In genomic region chr9:65635766-65636165, GRCm38 (mm10) we compare ENCODE assay signal across 25 mouse cellular contexts. TPM values are rescaled to one million over a fixed set of nuclear protein-coding genes. Genes with fewer than 3 reads are reported as not detected.
DNase-seq lines count a peak whose midpoint lies in the region; ATAC-seq and TF ChIP-seq lines count a peak whose summit lies in the region.
"Had no signal": no experiment of that assay in that cellular context is flagged by ENCODE, and none has a peak within 500 bp of the region (broad histone marks: within the 10 kb centered on the region; RNA-seq: fewer than 3 reads in every experiment).

No protein-coding gene starts in this region.

- intact Hi-C loops in left cerebral cortex, postnatal 25 days (cut with DNase I), result no loop called here

- H3K4me1 ChIP-seq in CH12.LX (ENCODE audit: control insufficient read depth in 1 of 2, insufficient read depth in 2 of 2), result no peaks in the 10 kb centered on the region
- H3K4me1 ChIP-seq in ES-E14 (ENCODE audit: control insufficient read depth in 2 of 2, insufficient read depth in 2 of 2, low read length in 2 of 2, poor library complexity in 1 of 2), result peaks cover 15 to 18% of the 10 kb centered on the region in 2 experiments
- H3K4me1 ChIP-seq in embryonic fibroblast, embryonic 13.5 days (ENCODE audit: control insufficient read depth, insufficient read depth, low read length), result peaks cover 15% of the 10 kb centered on the region
- H3K4me1 ChIP-seq in midbrain, embryonic 15.5 days, result peaks cover 9% of the 10 kb centered on the region

- DNase-seq in 3T3-L1 (ENCODE audit: low read depth, low spot score) (peak; percentile 32), CH12.LX (ENCODE audit: extremely low read depth) (peak; percentile 23), ES-E14 (ENCODE audit: low read depth, low spot score) (no peak)
- DNase-seq in thymus, postnatal 36 days, result no peak
- no peak for DNase-seq in left cerebral cortex, postnatal 25 days (ENCODE audit: low spot score in 2 of 2)
- DNase-seq: adrenal gland, postnatal 14 days; cerebellum, adult 2 months; cerebellum, postnatal 10 days; gastrocnemius, postnatal 10 days; heart, adult 18-20 months; heart, postnatal 10 days; heart, postnatal 4 days had no signal

- WGBS in midbrain, embryonic 15.5 days, result 43% methylated on average over 1 of the region's 1 CpGs

- H3K36me3 ChIP-seq in CH12.LX (replicated peaks in 1 of 2; ENCODE audit: control insufficient read depth in 1 of 2, insufficient read depth in 1 of 2, low read length in 1 of 2), result no peaks in the 10 kb centered on the region
- no peaks in the 10 kb centered on the region for H3K36me3 ChIP-seq in ES-E14 (ENCODE audit: control insufficient read depth, insufficient read depth, low read length, poor library complexity, severe bottlenecking)
- no peaks in the 10 kb centered on the region for H3K36me3 ChIP-seq in midbrain, embryonic 15.5 days (replicated peaks)
- H3K36me3 ChIP-seq: embryonic facial prominence, embryonic 12.5 days; forebrain, embryonic 12.5 days; hindbrain, embryonic 12.5 days had no signal

- TF ChIP-seq POLR2A in CH12.LX (IDR thresholded peaks at IDR 0.05; ENCODE audit: low read depth, low read length), result no peak
- TF ChIP-seq POLR2A in embryonic fibroblast, embryonic 13.5 days (IDR thresholded peaks at IDR 0.05; ENCODE audit: low read depth, low read length), result no peak

- H3K4me3 ChIP-seq in CH12.LX (replicated peaks in 1 of 3; ENCODE audit: low read depth in 2 of 3, low read length in 2 of 3, poor library complexity in 1 of 3) (no peak overlapping the region), ES-E14 (ENCODE audit: insufficient read depth in 1 of 2, low read depth in 1 of 2, low read length in 2 of 2, poor library complexity in 1 of 2, severe bottlenecking in 1 of 2) (peak overlapping the region in 1 of 2 experiments; percentile 14; a peak in 1 of 4 replicates)
- H3K4me3 ChIP-seq in embryonic fibroblast, embryonic 13.5 days (ENCODE audit: insufficient read depth, low read length), result no peak overlapping the region
- no peak overlapping the region for H3K4me3 ChIP-seq in midbrain, embryonic 15.5 days
- H3K4me3 ChIP-seq: embryonic facial prominence, embryonic 12.5 days; forebrain, embryonic 12.5 days; heart, embryonic 10.5 days; hindbrain, embryonic 12.5 days had no signal

- H3K4me2 ChIP-seq in CH12.LX (ENCODE audit: insufficient read depth, low read depth, poor library complexity, severe bottlenecking), result no peak overlapping the region
- H3K4me2 ChIP-seq in midbrain, embryonic 15.5 days, result no peak overlapping the region
- H3K4me2 ChIP-seq: embryonic facial prominence, embryonic 12.5 days; forebrain, embryonic 12.5 days; hindbrain, embryonic 12.5 days had no signal

- H3K79me2 ChIP-seq in CH12.LX (replicated peaks; ENCODE audit: control insufficient read depth, extremely low read depth, insufficient read depth, poor library complexity, severe bottlenecking), result no peaks in the 10 kb centered on the region

- H3K27ac ChIP-seq in CH12.LX (ENCODE audit: insufficient read depth, low read depth) (no peak overlapping the region), ES-E14 (ENCODE audit: insufficient read depth, low read depth, low read length, poor library complexity, severe bottlenecking) (peak overlapping the region; percentile 72; the same call in 1 of the 2 replicates)
- peak overlapping the region; percentile 63; the same call in 1 of the 2 replicates for H3K27ac ChIP-seq in embryonic fibroblast, embryonic 13.5 days (ENCODE audit: insufficient read depth, low read length)
- no peak overlapping the region for H3K27ac ChIP-seq in midbrain, embryonic 15.5 days
- H3K27ac ChIP-seq: embryonic facial prominence, embryonic 12.5 days; forebrain, embryonic 12.5 days; heart, embryonic 10.5 days; hindbrain, embryonic 12.5 days had no signal

- ATAC-seq in midbrain, embryonic 15.5 days (replicated peaks), result no peak
- ATAC-seq: CD4-positive, CD25-positive, alpha-beta regulatory T cell, adult 4 months; forebrain, embryonic 16.5 days; hindbrain, embryonic 16.5 days; inflammation-experienced regulatory T-cells, adult 6 months; intestine, postnatal 0 days; Patski had no signal

- H3K9ac ChIP-seq in CH12.LX (ENCODE audit: insufficient read depth, low read depth) (no peak overlapping the region), ES-E14 (ENCODE audit: insufficient read depth, low read depth, low read length, poor library complexity, severe bottlenecking) (peak overlapping the region; percentile 51; the same call in 1 of the 2 replicates)
- no peak overlapping the region for H3K9ac ChIP-seq in midbrain, embryonic 15.5 days
- H3K9ac ChIP-seq: embryonic facial prominence, embryonic 12.5 days; forebrain, embryonic 12.5 days; hindbrain, embryonic 12.5 days had no signal

- in situ Hi-C loops in CH12.LX (cut with MboI; ENCODE audit: low pct_ligation_motif_present, low pct_unique_long_range_greater_than_20kb, low sequenced_read_pairs) (no loop called here), ES-E14 (cut with MboI; ENCODE audit: low sequenced_read_pairs in 2 of 2, unreplicated experiment in 2 of 2) (no loop called here)

- no peak for TF ChIP-seq CTCF in CH12.LX (conservative IDR thresholded peaks at IDR 0.05 in 1 of 2, IDR thresholded peaks at IDR 0.05 in 1 of 2; ENCODE audit: low read depth in 2 of 2, low read length in 2 of 2)
- no peak for TF ChIP-seq CTCF in embryonic fibroblast, embryonic 13.5 days (IDR thresholded peaks at IDR 0.05; ENCODE audit: borderline replicate concordance, insufficient read depth, low read length)

- H3K27me3 ChIP-seq in CH12.LX (replicated peaks), result no peaks in the 10 kb centered on the region
- H3K27me3 ChIP-seq in midbrain, embryonic 15.5 days (replicated peaks), result peaks cover 17% of the 10 kb centered on the region
- H3K27me3 ChIP-seq: Patski had no signal

- H3K9me3 ChIP-seq in CH12.LX (replicated peaks; ENCODE audit: low read length), result peaks cover 4% of the 10 kb centered on the region
- H3K9me3 ChIP-seq in ES-E14 (ENCODE audit: control insufficient read depth, insufficient read depth, low read depth, low read length), result no peaks in the 10 kb centered on the region
- H3K9me3 ChIP-seq in midbrain, embryonic 15.5 days, result no peaks in the 10 kb centered on the region
- H3K9me3 ChIP-seq: embryonic facial prominence, embryonic 12.5 days; forebrain, embryonic 12.5 days; heart, embryonic 10.5 days; hindbrain, embryonic 12.5 days had no signal

- TF ChIP-seq EP300 in CH12.LX (IDR thresholded peaks at IDR 0.05; ENCODE audit: low read length), result no peak

- TF ChIP-seq RAD21 in CH12.LX (IDR thresholded peaks at IDR 0.05; ENCODE audit: low read depth, low read length), result no peak

- dilution Hi-C loops in CH12.LX (cut with MboI; ENCODE audit: extremely low pct_ligation_motif_present, extremely low pct_unique_long_range_greater_than_20kb, low sequenced_read_pairs), result no loop called here

TF ChIP-seq in CH12.LX, 34 proteins besides CTCF, POLR2A, EP300 and RAD21:
- TF ChIP-seq SMC3 (IDR thresholded peaks at IDR 0.05; ENCODE audit: low read depth, low read length), result no peak
- TF ChIP-seq ZC3H11A (IDR thresholded peaks at IDR 0.05; ENCODE audit: low read depth, low read length), result no peak
TF ChIP-seq in CH12.LX: peak in this region for 0.

TF ChIP-seq in ES-E14, 5 proteins besides CTCF, POLR2A, EP300 and RAD21:
- no peak for TF ChIP-seq ZC3H11A (IDR thresholded peaks at IDR 0.05; ENCODE audit: borderline replicate concordance, low read depth, low read length)
- TF ChIP-seq MAFK (IDR thresholded peaks at IDR 0.05; ENCODE audit: insufficient read depth, low read depth, low read length), result peak; percentile 47; the same call in 1 of the 2 replicates

RNA-seq across cellular contexts. Expression of gene Rbpms2, which starts 6.3 kb away (rescaled TPM):
- total RNA-seq in CH12.LX (2012; rRNA removed), result 0.13 TPM in 1 of 2 replicates, not detected in the other
- not detected in 2 replicates for total RNA-seq in CH12.LX (2014; rRNA removed)
- polyA plus RNA-seq in CH12.LX (2012; ENCODE audit: insufficient read length, low read depth), result 0.34 and 0.95 TPM in 2 replicates
- total RNA-seq in ES-E14 (2012; rRNA removed), result 44.7 and 64.5 TPM in 2 replicates
- 22.7 and 34.1 TPM in 2 replicates for polyA plus RNA-seq in embryonic fibroblast, embryonic 13.5 days (2011; ENCODE audit: insufficient read length, low read depth, missing spikeins)
- polyA plus RNA-seq in midbrain, embryonic 15.5 days (2015; fragmentation: Nextera tagmentation; extraction: Ambion mirVana), result 3.6 and 3.8 TPM in 2 replicates
- 1 to 10 TPM; 2.2 to 3.2 TPM for total RNA-seq in left cerebral cortex, postnatal 25 days (2021)
- total RNA-seq: MEL had no signal

RNA-seq across cellular contexts. Expression of gene Oaz2, which starts 32.0 kb away (rescaled TPM):
- total RNA-seq in CH12.LX (2012; rRNA removed) (30.2 and 30.9 TPM in 2 replicates), CH12.LX (2014; rRNA removed) (35.3 and 38.9 TPM in 2 replicates), ES-E14 (2012; rRNA removed) (30.1 and 51.5 TPM in 2 replicates)
- 55.7 and 61.4 TPM in 2 replicates for polyA plus RNA-seq in CH12.LX (2012; ENCODE audit: insufficient read length, low read depth)
- polyA plus RNA-seq in embryonic fibroblast, embryonic 13.5 days (2011; ENCODE audit: insufficient read length, low read depth, missing spikeins), result 88.1 and 93.0 TPM in 2 replicates
- 401 and 421 TPM in 2 replicates for polyA plus RNA-seq in midbrain, embryonic 15.5 days (2015; fragmentation: Nextera tagmentation; extraction: Ambion mirVana)
- 100 to 1,000 TPM; 231 to 250 TPM for total RNA-seq in left cerebral cortex, postnatal 25 days (2021)

RNA-seq across cellular contexts. Expression of gene Pif1, which starts 48.8 kb away (rescaled TPM):
- total RNA-seq in CH12.LX (2012; rRNA removed) (12.2 and 15.7 TPM in 2 replicates), CH12.LX (2014; rRNA removed) (11.2 and 13.3 TPM in 2 replicates), ES-E14 (2012; rRNA removed) (31.8 and 53.8 TPM in 2 replicates)
- 12.3 and 14.5 TPM in 2 replicates for polyA plus RNA-seq in CH12.LX (2012; ENCODE audit: insufficient read length, low read depth)
- polyA plus RNA-seq in embryonic fibroblast, embryonic 13.5 days (2011; ENCODE audit: insufficient read length, low read depth, missing spikeins), result 8.3 and 10.9 TPM in 2 replicates
- 2.3 and 2.7 TPM in 2 replicates for polyA plus RNA-seq in midbrain, embryonic 15.5 days (2015; fragmentation: Nextera tagmentation; extraction: Ambion mirVana)
- total RNA-seq in left cerebral cortex, postnatal 25 days (2021), result under 1 TPM; 0.27 to 0.46 TPM
- total RNA-seq: heart, adult 18-20 months had no signal

RNA-seq across cellular contexts. Expression of gene Plekho2, which starts 55.9 kb away (rescaled TPM):
- total RNA-seq in CH12.LX (2012; rRNA removed), result 13.9 and 16.8 TPM in 2 replicates
- 7.2 and 7.9 TPM in 2 replicates for total RNA-seq in CH12.LX (2014; rRNA removed)
- polyA plus RNA-seq in CH12.LX (2012; ENCODE audit: insufficient read length, low read depth), result 33.8 and 37.1 TPM in 2 replicates
- 3.4 and 5.4 TPM in 2 replicates for total RNA-seq in ES-E14 (2012; rRNA removed)
- 58.1 and 78.4 TPM in 2 replicates for polyA plus RNA-seq in embryonic fibroblast, embryonic 13.5 days (2011; ENCODE audit: insufficient read length, low read depth, missing spikeins)
- 4.5 and 5.0 TPM in 2 replicates for polyA plus RNA-seq in midbrain, embryonic 15.5 days (2015; fragmentation: Nextera tagmentation; extraction: Ambion mirVana)
- 10 to 100 TPM; 13.3 to 17.0 TPM for total RNA-seq in left cerebral cortex, postnatal 25 days (2021)

Comparison
In these comparisons a context has a peak if more than half of its experiments do, and no peak if none do; other contexts are left out.
1. DNase-seq: peak in 3T3-L1 (single experiment) and CH12.LX (single experiment); none in ES-E14 (single experiment), thymus, postnatal 36 days (0 of 2) and left cerebral cortex, postnatal 25 days (0 of 2).
2. H3K27ac ChIP-seq: peak in ES-E14 (single experiment) and embryonic fibroblast, embryonic 13.5 days (single experiment); none in CH12.LX (single experiment) and midbrain, embryonic 15.5 days (single experiment).
3. RNA of gene Rbpms2, which starts 6.3 kb away (total RNA-seq): 44.7 to 64.5 TPM in ES-E14; 2.2 to 3.2 TPM in left cerebral cortex, postnatal 25 days and 0.13 TPM in CH12.LX; every median in the first group is over 10 times any median in the second.
4. RNA of gene Pif1, which starts 48.8 kb away (total RNA-seq): 31.8 to 53.8 TPM in ES-E14 and 11.2 to 15.7 TPM in CH12.LX; 0.27 to 0.46 TPM in left cerebral cortex, postnatal 25 days; every median in the first group is over 4 times any median in the second.